Mouse (Mus musculus): ENCODE data around the gene Tmem72.

DNA sequence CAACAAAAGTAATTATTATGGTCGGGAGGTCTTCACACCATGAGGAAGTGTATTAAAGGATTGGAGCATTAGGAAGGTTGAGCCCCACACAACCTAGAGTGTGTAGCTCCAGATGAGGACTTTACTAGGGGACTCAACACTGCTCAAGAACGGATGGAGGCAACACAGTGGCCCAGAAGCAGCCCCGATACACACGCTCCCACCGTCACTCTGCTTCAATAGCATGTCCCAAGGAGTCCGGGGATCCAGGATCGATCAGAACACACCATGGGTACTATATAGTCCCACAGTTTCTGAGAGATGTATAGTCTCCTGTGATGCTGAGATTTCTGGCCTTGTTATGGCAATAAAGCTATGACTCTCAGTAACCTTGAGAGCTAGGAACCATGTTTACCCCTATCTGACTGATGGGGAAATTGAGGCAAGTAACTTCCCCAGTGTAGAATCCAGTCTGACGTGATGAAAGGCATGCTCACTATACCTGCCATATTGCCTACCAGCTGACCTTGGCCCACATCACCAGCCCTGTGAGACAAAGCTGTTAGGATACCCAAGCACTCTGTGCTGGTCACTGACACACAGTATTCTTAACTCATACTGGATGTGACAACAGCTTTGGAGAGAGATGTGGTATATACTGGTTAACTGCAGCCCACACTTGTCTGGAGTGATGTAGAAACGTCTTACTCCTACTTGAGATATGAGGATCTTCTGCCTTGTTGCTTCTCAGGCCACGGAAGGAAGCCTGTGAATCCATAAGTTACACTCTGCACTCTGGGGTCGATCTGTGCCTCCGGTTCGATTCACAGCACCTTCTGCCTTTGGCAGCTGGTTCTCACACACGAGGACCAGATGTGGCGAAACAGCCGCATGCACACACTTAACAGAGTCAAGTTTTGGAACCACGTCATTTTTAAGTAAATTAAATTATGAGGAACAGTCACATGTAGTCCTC is 82.7 kb downstream of the Tmem72 start:
- TF ChIP-seq POLR2A (IDR thresholded peaks at IDR 0.05; ENCODE audit: control insufficient read depth, extremely low read depth, insufficient read depth, low read length, poor library complexity), result no peak
- TF ChIP-seq CTCF (IDR thresholded peaks at IDR 0.05; ENCODE audit: borderline replicate concordance, control insufficient read depth, extremely low read depth, insufficient read depth, low read length, poor library complexity), result no peak
